Mouse (Mus musculus): ENCODE measurements at regions not wholly inside any gene's neighbourhood (a gene's known extent, or its start where the extent isn't known, plus 50 kb on each side); places are given as distances from the start of the nearest gene placed in this dataset.

DNA sequence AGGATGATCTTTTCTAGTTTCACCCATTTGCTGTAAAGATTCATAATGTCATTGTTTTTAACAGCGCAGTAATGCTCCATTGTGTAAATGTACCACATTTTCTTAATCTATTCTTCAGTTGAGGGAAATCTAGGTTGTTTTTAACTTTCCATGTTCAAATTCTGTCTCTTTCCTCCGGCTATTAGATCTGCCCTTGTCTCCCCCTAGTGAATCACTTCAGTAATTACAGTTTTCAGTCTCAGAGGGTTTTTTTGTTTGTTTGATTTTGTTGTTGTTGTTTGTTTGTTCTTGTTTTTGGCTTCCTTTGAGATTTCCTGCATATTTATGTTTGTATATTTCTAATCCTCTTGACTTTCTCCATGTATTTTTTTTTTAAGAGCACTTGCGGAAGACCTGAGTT is 194.8 kb upstream of the Thsd7b start:
- Histone ChIP-seq H3K9ac (replicated peaks) (no peak overlapping the region), H3K27me3 (no peaks in the 10 kb centered on the region), H3K9me3 (no peaks in the 10 kb centered on the region), H3K4me3 (replicated peaks) (no peak overlapping the region), H3K4me1 (replicated peaks) (no peaks in the 10 kb centered on the region), H3K4me2 (replicated peaks) (no peak overlapping the region), H3K36me3 (no peaks in the 10 kb centered on the region), H3K27ac (no peak overlapping the region)
- 75% methylated on average over 3 of the region's 3 CpGs for WGBS
- no peak for ATAC-seq

DNA sequence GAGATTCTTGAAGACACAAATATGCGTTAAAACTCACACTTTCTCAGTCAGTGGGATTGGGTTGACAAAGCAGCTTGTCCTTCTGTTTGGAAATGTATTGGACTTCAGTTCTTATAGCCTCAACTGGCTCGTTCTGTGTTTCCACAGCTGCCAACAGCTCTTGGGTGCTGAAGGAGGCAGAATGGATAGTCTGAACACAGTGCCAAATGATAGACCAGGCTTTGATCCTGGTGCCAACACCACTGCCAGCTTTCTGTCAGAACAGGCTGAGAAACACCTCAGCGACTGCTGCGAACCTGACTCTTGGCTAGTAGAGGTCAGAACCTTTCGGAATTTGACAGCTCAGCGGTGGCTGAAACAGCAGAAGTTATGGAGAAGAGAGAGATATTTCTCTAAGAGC is 215.9 kb upstream of the Thsd7b start:
- Histone ChIP-seq H3K27ac (no peak overlapping the region), H3K27me3 (no peaks in the 10 kb centered on the region), H3K36me3 (no peaks in the 10 kb centered on the region), H3K9me3 (no peaks in the 10 kb centered on the region), H3K4me2 (replicated peaks) (no peak overlapping the region), H3K4me1 (replicated peaks) (no peaks in the 10 kb centered on the region), H3K4me3 (replicated peaks) (no peak overlapping the region), H3K9ac (replicated peaks) (no peak overlapping the region)
- ATAC-seq, result no peak
- 84% methylated on average over 6 of the region's 6 CpGs for WGBS

DNA sequence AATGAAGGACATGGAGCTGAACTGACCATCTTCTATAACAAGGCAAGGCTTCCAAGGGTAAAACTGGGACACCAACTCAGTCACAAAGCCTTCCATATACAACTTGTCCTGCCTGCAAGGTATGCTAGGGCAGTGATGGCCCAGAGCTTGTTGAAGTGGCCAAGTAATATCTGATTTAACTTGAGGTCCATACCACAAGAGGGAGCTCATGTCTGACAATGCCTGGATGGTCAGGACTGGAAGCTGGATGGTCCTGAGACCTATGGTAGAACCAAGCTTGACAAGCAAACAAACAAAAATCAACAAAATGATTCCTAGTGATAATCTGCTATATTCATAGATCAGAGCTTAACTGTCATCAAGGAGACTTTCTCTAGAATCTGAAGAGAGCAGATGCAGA is 217.8 kb upstream of the Thsd7b start:
- Histone ChIP-seq H3K4me1 (replicated peaks) (no peaks in the 10 kb centered on the region), H3K4me2 (replicated peaks) (no peak overlapping the region), H3K4me3 (replicated peaks) (no peak overlapping the region), H3K36me3 (no peaks in the 10 kb centered on the region), H3K27me3 (no peaks in the 10 kb centered on the region), H3K9me3 (no peaks in the 10 kb centered on the region), H3K9ac (replicated peaks) (no peak overlapping the region), H3K27ac (no peak overlapping the region)
- ATAC-seq, result no peak

DNA sequence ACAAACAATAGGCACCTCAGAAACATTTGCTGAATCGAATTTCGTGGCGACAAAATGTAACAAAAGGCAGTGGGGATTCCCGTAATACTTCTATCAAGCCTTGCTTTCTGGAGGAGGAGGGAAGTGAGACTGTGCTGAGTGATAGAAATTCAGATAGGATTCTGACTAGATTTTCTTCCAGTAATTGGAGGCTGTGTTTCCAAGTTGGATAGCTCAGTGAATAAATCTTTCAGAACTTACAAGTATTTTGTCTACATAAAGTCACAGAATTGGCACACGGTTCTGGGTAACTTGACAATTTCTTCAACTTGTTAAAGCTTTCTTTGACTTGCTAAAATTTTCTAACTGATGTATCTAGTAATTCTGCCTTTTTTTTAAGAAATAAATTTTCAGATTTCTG is 239.4 kb upstream of the Thsd7b start:
- Histone ChIP-seq H3K4me3 (replicated peaks) (no peak overlapping the region), H3K9me3 (no peaks in the 10 kb centered on the region), H3K27ac (no peak overlapping the region), H3K27me3 (no peaks in the 10 kb centered on the region), H3K36me3 (no peaks in the 10 kb centered on the region), H3K9ac (replicated peaks) (no peak overlapping the region), H3K4me1 (replicated peaks) (no peaks in the 10 kb centered on the region), H3K4me2 (replicated peaks) (no peak overlapping the region)
- WGBS, result 63% methylated on average over 5 of the region's 5 CpGs
- ATAC-seq, result no peak

DNA sequence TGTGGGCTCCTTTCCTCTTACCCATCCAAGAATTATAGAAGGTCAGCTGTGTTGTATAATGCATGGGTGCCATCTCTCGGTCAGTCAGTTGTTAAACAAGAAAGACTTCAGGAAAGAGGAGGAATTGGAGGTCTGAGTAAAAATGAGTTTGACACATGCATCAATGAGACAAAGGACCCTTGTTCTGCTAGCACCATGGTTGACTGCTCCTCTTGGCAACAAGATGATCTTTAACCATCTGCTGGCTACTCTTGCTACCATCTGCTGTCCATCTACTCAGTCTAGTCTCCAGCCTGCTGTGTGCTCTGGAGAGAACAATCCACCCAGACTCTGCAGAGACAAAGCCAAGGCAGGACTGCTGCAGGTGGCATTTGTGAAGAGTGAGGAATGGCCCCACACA is 267.2 kb upstream of the Thsd7b start:
- Histone ChIP-seq H3K4me3 (replicated peaks) (no peak overlapping the region), H3K4me2 (replicated peaks) (no peak overlapping the region), H3K9me3 (no peaks in the 10 kb centered on the region), H3K36me3 (no peaks in the 10 kb centered on the region), H3K27me3 (no peaks in the 10 kb centered on the region), H3K4me1 (replicated peaks) (no peaks in the 10 kb centered on the region), H3K9ac (replicated peaks) (no peak overlapping the region), H3K27ac (no peak overlapping the region)
- 75% methylated on average over 1 of the region's 1 CpGs for WGBS
- no peak for ATAC-seq

DNA sequence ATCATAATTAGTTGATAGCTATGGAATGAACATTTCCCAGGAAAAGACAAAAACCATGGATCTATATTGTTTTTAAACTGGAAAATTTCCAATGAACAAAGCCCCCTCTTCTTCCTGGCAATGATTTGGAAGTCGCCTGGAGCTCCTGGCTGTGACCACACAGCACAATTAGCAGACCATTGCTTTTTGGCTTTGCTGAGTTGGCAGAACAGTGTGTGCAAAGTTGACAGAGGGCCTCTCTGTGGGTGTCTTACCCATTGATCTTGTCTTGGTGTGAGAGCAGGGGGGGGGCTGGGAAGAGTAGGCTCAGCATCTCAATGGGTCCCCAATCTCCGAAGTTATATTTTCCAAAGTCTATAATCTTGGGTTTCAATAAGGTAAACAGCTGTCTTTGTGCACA is 270.8 kb upstream of the Thsd7b start:
- 89% methylated on average over 2 of the region's 2 CpGs for WGBS
- Histone ChIP-seq H3K4me2 (replicated peaks) (no peak overlapping the region), H3K4me1 (replicated peaks) (no peaks in the 10 kb centered on the region), H3K9me3 (no peaks in the 10 kb centered on the region), H3K27ac (no peak overlapping the region), H3K36me3 (no peaks in the 10 kb centered on the region), H3K4me3 (replicated peaks) (no peak overlapping the region), H3K27me3 (no peaks in the 10 kb centered on the region), H3K9ac (replicated peaks) (no peak overlapping the region)
- ATAC-seq, result no peak

DNA sequence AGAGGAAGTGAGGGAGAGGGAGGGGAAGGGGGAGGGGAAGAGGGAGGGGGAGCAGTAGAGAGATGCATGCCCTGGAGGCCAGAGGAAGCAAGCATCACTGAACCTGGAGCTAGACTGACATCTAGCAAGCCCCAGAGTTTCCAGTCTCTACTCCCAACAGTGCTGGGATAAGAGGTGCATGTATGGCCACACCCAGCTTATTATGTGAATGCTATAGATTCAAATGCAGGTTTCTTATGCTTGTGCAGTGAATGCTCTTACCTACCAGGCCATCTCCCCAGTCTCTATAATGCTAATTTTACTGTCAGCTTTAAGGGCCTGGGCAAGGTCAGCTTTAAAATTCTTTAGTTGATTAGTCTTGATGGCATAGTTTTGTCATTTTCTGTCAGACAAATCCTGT is 271.3 kb upstream of the Thsd7b start:
- Histone ChIP-seq H3K9ac (replicated peaks) (no peak overlapping the region), H3K36me3 (no peaks in the 10 kb centered on the region), H3K27me3 (no peaks in the 10 kb centered on the region), H3K4me1 (replicated peaks) (no peaks in the 10 kb centered on the region), H3K9me3 (no peaks in the 10 kb centered on the region), H3K4me3 (replicated peaks) (no peak overlapping the region), H3K4me2 (replicated peaks) (no peak overlapping the region), H3K27ac (no peak overlapping the region)
- ATAC-seq, result no peak

DNA sequence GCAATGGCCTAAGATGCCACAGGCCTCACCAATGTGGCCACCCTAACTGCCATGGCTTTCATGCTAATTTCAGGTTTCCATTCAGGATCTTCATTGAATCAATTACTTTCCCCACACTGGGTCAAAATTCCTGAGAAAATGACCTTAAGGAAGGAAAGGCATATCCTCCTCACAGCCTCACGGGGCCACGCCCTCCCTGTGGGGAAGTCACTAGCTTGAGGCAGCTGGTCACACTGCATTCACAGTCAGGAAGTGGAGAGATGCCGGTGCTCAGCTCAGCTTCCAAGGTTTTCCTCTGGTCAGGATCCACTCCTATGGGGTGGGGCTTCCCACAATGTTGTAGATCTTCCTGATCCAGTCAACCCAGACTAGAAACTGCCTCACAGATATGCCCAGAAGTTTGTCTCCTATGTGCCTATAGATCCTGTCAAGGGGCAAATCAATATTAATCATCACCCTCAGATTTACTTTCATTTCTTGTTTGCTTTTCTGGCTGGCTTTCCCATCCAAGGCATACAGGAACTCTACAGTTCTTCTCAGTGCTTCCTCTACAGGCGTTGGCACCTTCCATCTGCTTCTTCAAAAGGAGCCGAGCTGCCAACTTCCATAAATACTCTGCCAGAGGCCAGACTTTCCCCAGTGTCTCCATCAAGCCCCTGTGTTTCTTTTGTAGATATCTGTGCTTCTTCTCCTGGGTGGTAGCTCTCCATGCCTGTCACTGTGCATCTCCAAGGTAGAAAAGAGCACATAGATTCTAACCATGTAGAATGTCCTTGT is 273.2 kb upstream of the Thsd7b start:
- H3K4me3 ChIP-seq (replicated peaks), result no peak overlapping the region

DNA sequence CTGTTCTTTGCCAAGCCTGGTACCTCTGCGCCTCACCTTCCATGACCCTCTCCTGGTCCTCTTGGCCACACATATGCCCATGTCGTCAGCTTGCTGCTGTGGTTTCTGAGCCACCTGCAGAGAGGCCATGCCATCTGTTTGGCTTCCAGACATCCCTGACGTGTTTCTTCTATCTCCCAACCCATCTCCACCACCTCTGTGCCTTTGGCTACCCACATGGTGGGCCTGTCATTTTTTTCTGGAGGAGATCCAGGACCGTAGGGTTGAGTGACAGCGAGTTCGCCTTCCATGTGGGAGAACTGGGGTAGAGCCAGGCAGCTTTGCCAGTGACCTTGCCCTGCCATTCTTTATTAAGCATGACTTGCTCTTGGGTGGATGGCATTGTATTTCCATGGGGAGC is 278.4 kb upstream of the Thsd7b start:
- no peaks in the 10 kb centered on the region for H3K9me3 ChIP-seq
- H3K36me3 ChIP-seq, result no peaks in the 10 kb centered on the region
- peaks cover 5% of the 10 kb centered on the region; the same call in 1 of the 2 replicates for H3K4me1 ChIP-seq (replicated peaks)
- WGBS, result 59% methylated on average over 6 of the region's 6 CpGs
- H3K4me3 ChIP-seq (replicated peaks), result no peak overlapping the region
- H3K4me2 ChIP-seq (replicated peaks), result no peak overlapping the region
- no peak for ATAC-seq
- no peak overlapping the region for H3K27ac ChIP-seq
- no peaks in the 10 kb centered on the region; the same call in 1 of the 2 replicates for H3K27me3 ChIP-seq
- no peak overlapping the region for H3K9ac ChIP-seq (replicated peaks)

More for the DNA sequence above, 273.2 kb upstream of the Thsd7b start:
- ATAC-seq, result no peak
- Histone ChIP-seq H3K4me1 (replicated peaks) (no peaks in the 10 kb centered on the region; the same call in 1 of the 2 replicates), H3K36me3 (no peaks in the 10 kb centered on the region), H3K9ac (replicated peaks) (no peak overlapping the region), H3K27me3 (no peaks in the 10 kb centered on the region), H3K9me3 (no peaks in the 10 kb centered on the region), H3K27ac (no peak overlapping the region), H3K4me2 (replicated peaks) (no peak overlapping the region)
- 84% methylated on average over 5 of the region's 5 CpGs for WGBS

DNA sequence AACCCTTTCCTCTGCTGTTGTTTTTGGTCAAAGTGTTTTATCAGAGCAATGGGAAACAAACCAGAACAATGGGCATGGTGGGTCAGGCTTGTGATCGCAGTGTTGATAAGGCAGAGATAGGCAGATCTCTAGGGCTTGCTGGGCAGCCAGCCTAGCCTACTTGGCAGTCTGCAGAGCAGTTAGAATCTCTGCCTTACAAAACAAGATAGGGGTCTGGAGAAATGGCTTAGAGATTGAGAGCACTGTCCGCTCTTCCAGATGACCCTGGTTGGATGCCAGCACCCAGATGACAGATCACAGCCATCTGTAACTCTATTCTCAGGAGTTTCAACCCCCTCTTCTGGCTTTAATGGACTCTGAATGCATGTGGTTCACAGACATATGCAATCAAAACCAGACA is 289.7 kb upstream of the Thsd7b start:
- H3K4me1 ChIP-seq (replicated peaks), result no peaks in the 10 kb centered on the region
- no peak overlapping the region for H3K4me3 ChIP-seq (replicated peaks)
- H3K27me3 ChIP-seq, result no peaks in the 10 kb centered on the region
- H3K9me3 ChIP-seq, result no peaks in the 10 kb centered on the region
- no peak overlapping the region for H3K27ac ChIP-seq
- H3K9ac ChIP-seq (replicated peaks), result no peak overlapping the region
- no peak for ATAC-seq
- no peaks in the 10 kb centered on the region for H3K36me3 ChIP-seq
- H3K4me2 ChIP-seq (replicated peaks), result no peak overlapping the region
- WGBS, result 90% methylated on average over 2 of the region's 2 CpGs

DNA sequence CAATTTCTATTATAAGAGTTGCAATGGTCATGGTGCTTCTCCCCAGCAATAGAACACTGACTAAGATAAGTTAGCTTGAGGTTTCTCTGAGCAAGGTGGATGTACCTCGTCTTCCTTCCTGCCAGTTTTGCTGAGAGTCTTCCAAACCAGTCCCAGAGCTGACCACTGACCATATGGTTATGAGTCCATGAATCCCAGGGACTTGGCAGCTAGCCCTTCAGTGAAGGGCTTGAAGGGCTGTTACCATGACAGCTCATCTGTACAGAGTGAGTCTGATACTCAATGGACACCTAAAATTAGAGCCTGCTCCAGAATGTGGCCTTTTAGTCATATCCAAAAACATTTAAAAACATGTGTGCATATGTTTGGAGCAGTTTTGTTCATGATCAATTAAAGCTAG is 297.5 kb upstream of the Thsd7b start:
- 87% methylated on average over 1 of the region's 1 CpGs for WGBS
- Histone ChIP-seq H3K27me3 (no peaks in the 10 kb centered on the region), H3K9me3 (no peaks in the 10 kb centered on the region), H3K36me3 (no peaks in the 10 kb centered on the region), H3K4me1 (replicated peaks) (no peaks in the 10 kb centered on the region), H3K4me2 (replicated peaks) (no peak overlapping the region), H3K9ac (replicated peaks) (no peak overlapping the region), H3K27ac (no peak overlapping the region), H3K4me3 (replicated peaks) (no peak overlapping the region)
- no peak for ATAC-seq

DNA sequence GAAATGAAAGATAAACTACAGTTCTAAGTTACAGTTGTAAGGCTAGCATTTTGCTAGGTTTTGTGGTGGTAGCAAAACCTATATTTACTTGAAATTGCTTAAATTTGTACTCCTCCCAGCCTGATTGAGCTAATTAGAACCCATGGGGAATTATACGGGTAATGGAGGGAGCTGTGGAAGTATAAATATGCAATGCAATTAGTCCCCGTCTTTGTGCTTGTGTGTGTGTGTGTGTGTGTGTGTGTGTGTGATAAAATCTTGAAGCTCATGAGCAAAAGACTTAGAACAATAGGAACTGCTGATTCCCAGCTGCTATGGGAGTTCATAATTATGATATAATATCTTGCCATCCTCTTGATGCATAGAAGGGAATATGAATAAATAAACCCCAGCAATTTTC is 321.7 kb upstream of the Thsd7b start:
- no peak overlapping the region for H3K27ac ChIP-seq
- 62% methylated on average over 2 of the region's 2 CpGs for WGBS
- no peaks in the 10 kb centered on the region for H3K9me3 ChIP-seq
- H3K4me2 ChIP-seq (replicated peaks), result no peak overlapping the region
- no peaks in the 10 kb centered on the region for H3K36me3 ChIP-seq
- no peak for ATAC-seq
- no peak overlapping the region for H3K4me3 ChIP-seq (replicated peaks)
- no peaks in the 10 kb centered on the region for H3K27me3 ChIP-seq
- H3K9ac ChIP-seq (replicated peaks), result no peak overlapping the region
- no peaks in the 10 kb centered on the region for H3K4me1 ChIP-seq (replicated peaks)

DNA sequence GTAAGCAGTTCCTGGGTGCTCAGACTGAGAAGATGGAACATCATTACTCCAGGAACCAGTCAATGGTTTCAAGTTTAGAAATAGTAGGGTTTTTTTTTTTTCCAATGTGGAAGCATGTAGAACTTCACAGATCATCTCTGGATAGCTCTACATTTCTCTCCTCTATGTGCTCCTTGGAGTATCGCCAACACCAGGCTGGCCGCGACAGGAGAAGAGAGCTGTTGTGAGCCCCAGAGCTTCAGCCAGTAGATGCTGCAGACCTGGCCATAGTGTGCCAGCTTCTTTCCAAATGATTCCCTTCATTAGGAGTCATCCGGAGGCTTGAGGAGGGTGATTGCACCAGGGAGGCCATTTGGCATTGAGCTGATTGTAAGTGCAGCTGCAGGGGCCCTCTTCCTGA is 322.6 kb upstream of the Thsd7b start:
- H3K36me3 ChIP-seq, result no peaks in the 10 kb centered on the region
- no peaks in the 10 kb centered on the region for H3K4me1 ChIP-seq (replicated peaks)
- no peak for ATAC-seq
- 85% methylated on average over 4 of the region's 4 CpGs for WGBS
- no peak overlapping the region for H3K9ac ChIP-seq (replicated peaks)
- no peaks in the 10 kb centered on the region for H3K9me3 ChIP-seq
- H3K27me3 ChIP-seq, result no peaks in the 10 kb centered on the region
- no peak overlapping the region for H3K4me2 ChIP-seq (replicated peaks)
- H3K27ac ChIP-seq, result no peak overlapping the region
- H3K4me3 ChIP-seq (replicated peaks), result no peak overlapping the region
